Mouse (Mus musculus) E14TG2a.4 (cell line): ENCODE results near the gene Fam163b.
A peak's percentile ranks its signal among the peaks of the same experiment; 100 is the strongest.

Experiments used
- H3K27me3 ChIP-seq: 2 replicates; pipeline ENCODE4 v1.6.1; 2014; ENCODE audit warnings: low read length, control low read depth; ENCODE audit not compliant: insufficient read depth
- H3K36me3 ChIP-seq: 2 replicates; pipeline ENCODE4 v1.6.1; 2014; ENCODE audit warnings: low read length, control low read depth; ENCODE audit not compliant: insufficient read depth
- H3K4me1 ChIP-seq: replicated peaks from 2 replicates; pipeline ENCODE4 v1.6.1; 2014; ENCODE audit warnings: low read depth, low read length, control low read depth
- H3K4me3 ChIP-seq: replicated peaks from 2 replicates; pipeline ENCODE4 v1.5.1; 2014; ENCODE audit warnings: mild to moderate bottlenecking, low read length
- H3K9me3 ChIP-seq: 2 replicates; pipeline ENCODE4 v1.6.1; 2014; ENCODE audit warnings: low read length, control low read depth
- CTCF ChIP-seq: conservative IDR thresholded peaks from 2 replicates; pipeline ENCODE4 v1.5.1; 2014; ENCODE audit warnings: low read length
- NANOG ChIP-seq: IDR thresholded peaks from 2 replicates; pipeline ENCODE4 v1.6.1; 2014; ENCODE audit warnings: borderline replicate concordance, low read length, mixed read lengths
- POU5F1 ChIP-seq: IDR thresholded peaks from 2 replicates; pipeline ENCODE4 v1.6.1; 2014; ENCODE audit warnings: low read length, borderline replicate concordance

The Fam163b gene

DNA sequence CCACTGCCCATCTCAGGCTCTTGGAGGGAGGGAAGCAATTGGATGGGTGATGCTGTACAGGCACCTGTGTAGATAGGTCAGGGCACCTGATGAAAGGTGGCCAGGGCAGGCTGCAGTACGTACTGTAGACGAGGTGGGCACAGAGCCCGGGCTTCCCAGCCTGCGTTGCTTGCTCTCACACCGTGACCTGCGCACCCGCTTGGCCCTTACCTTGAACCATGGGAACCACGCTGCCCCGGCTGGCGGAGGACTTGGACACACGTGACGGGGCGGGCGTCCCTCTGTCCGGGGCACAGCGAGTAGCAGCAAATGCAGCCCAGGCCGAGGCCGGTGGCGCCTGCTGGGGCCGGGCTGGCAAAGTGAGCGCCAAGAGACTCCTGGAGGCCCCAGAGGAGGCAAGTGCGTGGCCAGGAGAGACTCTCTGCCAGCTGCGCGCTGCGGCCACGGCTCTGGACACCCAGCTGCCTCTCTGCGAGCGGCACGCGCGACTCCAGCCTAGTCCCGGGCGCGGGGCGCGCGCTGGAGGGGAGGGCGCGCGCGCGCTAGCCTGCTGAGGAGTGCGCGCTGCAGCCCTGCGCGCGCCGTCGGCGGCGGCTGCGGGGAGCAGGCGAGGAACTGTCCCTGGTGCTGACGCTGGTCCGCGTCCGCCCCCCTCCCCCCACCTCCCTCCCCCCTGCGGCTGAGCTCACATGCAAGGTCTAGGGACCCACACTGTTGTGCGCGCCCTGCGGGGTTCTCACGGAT, at the start of gene Fam163b:
Gene Fam163b, minus strand, starts transcription at position 542 of the 744 bp plus-strand sequence.
- TF ChIP-seq NANOG (no peak), CTCF (no peak), POU5F1 (no peak)
- Histone ChIP-seq H3K4me1 (peaks cover 10% of the 10 kb centered on the region), H3K4me3 (peak within 1 kb of the TSS; percentile 86), H3K27me3 (peaks cover 72% of the 10 kb centered on the region), H3K9me3 (peaks cover 3% of the 10 kb centered on the region; the same call in 1 of the 2 replicates), H3K36me3 (no peaks in the 10 kb centered on the region)

DNA sequence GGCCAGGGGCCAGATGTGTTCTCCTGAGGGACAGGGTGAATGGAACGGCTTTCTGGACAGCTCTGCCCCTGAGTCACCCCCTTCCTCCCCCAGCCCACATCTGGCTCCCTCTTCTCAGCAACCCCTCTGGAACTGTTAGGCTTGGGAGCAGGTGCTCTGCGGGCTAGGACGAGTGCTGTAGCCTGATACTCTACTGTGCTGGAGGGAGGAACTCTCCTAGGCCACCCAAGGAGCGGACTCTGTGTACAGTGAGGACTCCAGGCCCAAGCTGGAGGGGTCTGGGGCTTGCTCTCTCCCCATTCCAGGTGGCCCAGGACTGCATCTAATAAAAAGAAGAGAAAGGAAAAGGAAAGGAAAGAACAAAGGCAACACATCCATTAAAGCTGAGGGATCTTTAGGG, 47.7 kb upstream of the Fam163b start:
- Histone ChIP-seq H3K9me3 (no peaks in the 10 kb centered on the region), H3K27me3 (no peaks in the 10 kb centered on the region), H3K36me3 (no peaks in the 10 kb centered on the region), H3K4me1 (no peaks in the 10 kb centered on the region), H3K4me3 (no peak overlapping the region)
- TF ChIP-seq POU5F1 = no peak
- TF ChIP-seq CTCF = no peak

DNA sequence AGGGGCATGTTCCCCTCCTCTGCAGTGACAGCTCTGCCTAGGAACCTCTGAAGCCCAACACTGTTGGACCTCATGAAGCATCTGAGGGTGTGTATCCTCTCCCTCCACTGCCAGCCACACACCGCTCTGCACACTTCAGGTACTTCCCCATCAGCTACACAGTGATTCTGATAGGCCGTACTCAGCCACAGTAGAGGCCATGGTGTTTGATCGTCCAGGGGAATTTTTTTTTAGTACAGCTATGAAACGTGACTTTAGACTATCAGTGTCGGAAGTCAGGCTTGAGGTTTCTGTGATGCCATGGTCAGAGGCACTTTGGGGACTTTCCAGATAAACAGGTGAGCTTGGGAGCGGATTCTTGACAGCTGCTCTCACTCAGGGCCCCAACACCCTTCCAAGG, 45.2 kb upstream of the Fam163b start:
- no peaks in the 10 kb centered on the region for H3K9me3 ChIP-seq
- no peaks in the 10 kb centered on the region for H3K36me3 ChIP-seq
- H3K4me3 ChIP-seq = no peak overlapping the region
- no peak for TF ChIP-seq NANOG
- TF ChIP-seq CTCF = no peak
- TF ChIP-seq POU5F1 = no peak
- H3K27me3 ChIP-seq = no peaks in the 10 kb centered on the region
- no peaks in the 10 kb centered on the region for H3K4me1 ChIP-seq

DNA sequence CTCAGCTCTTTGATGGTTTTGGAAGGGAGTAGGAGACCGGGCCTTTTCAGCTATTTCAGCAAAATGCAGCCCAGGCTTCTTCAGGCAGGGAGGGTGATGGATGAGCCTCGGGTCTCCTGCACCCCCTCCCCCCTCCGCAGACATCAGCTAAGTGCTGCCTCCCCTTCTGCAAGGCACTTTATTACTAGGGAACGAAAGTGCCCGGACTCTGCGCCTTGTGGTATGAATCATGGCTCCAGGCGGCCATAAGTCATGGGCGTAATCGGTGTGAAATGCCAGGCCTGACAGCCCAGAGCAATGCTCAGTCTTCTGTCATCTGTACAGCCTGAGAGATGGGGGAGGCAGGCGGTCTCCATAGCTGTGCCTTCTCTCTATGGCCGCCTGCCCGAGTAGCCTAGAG, 41.4 kb upstream of the Fam163b start:
- H3K27me3 ChIP-seq = no peaks in the 10 kb centered on the region
- TF ChIP-seq POU5F1 (no peak), NANOG (no peak), CTCF (no peak)
- H3K36me3 ChIP-seq = no peaks in the 10 kb centered on the region
- no peaks in the 10 kb centered on the region for H3K4me1 ChIP-seq
- H3K4me3 ChIP-seq = no peak overlapping the region
- H3K9me3 ChIP-seq = no peaks in the 10 kb centered on the region

GRCm38 (mm10) chr2:27181907-27182306, 39.6 kb upstream of the Fam163b start:
- H3K36me3 ChIP-seq = no peaks in the 10 kb centered on the region
- no peak for TF ChIP-seq NANOG
- no peak for TF ChIP-seq CTCF
- no peak for TF ChIP-seq POU5F1

GRCm38 (mm10) chr2:27179101-27179500, 36.8 kb upstream of the Fam163b start:
- no peak overlapping the region for H3K4me3 ChIP-seq
- TF ChIP-seq NANOG (no peak), POU5F1 (no peak), CTCF (no peak)
- H3K36me3 ChIP-seq = no peaks in the 10 kb centered on the region
- H3K4me1 ChIP-seq = no peaks in the 10 kb centered on the region
- H3K9me3 ChIP-seq = no peaks in the 10 kb centered on the region
- no peaks in the 10 kb centered on the region for H3K27me3 ChIP-seq

More at GRCm38 (mm10) chr2:27181907-27182306, 39.6 kb upstream of the Fam163b start:
- Histone ChIP-seq H3K9me3 (no peaks in the 10 kb centered on the region), H3K4me1 (no peaks in the 10 kb centered on the region), H3K4me3 (no peak overlapping the region), H3K27me3 (no peaks in the 10 kb centered on the region)

- Histone ChIP-seq H3K9me3 (no peaks in the 10 kb centered on the region), H3K36me3 (no peaks in the 10 kb centered on the region), H3K27me3 (no peaks in the 10 kb centered on the region), H3K4me1 (no peaks in the 10 kb centered on the region), H3K4me3 (no peak overlapping the region)
- TF ChIP-seq POU5F1 (no peak), NANOG (no peak), CTCF (no peak)
These were observed 33.5 kb upstream of the Fam163b start for GRCm38 (mm10) chr2:27175696-27176267.

DNA sequence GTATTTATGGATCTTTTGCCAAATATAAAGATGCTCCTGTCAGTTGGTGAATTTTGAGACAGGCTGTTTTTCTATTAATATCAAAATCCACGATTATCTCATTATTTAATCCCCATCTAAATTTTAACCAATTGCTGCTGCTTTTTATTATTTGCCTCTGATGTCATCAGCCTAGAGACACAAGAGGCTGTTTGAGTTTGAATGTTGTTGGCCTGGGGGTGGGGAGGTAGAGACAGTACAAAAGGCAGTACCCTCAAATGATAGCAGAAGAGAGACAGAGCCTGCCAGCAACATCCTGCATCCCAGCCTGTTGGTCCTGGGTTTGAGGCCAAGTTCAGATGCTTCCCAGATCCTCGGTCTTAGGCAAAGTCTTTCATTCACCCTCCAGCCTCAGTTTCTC, 32.0 kb upstream of the Fam163b start:
- Histone ChIP-seq H3K4me1 (no peaks in the 10 kb centered on the region), H3K9me3 (no peaks in the 10 kb centered on the region), H3K4me3 (no peak overlapping the region), H3K27me3 (no peaks in the 10 kb centered on the region), H3K36me3 (no peaks in the 10 kb centered on the region)
- no peak for TF ChIP-seq POU5F1

DNA sequence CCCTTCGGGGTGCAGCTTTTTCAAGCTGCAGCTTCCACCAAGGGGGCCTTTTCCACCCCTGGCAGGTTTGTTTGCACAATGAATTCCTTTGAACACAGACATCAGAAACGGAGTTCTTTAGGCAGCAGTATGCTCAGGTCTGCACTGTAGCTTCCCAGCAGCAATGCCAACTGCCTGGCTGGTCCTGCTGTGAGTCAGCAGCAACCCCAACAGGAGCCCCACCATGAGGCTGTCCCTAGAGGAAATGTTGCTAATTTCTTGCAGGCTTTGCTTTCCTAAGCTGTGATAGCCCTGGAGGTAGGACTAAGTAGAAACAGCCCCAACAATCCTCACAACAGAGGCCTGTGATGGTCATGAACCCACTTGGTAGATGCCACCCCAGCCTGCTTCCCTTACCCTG, 24.7 kb upstream of the Fam163b start:
- no peak overlapping the region for H3K4me3 ChIP-seq
- TF ChIP-seq POU5F1 (no peak), CTCF (no peak)
- no peaks in the 10 kb centered on the region for H3K9me3 ChIP-seq
- H3K27me3 ChIP-seq = no peaks in the 10 kb centered on the region; the same call in 1 of the 2 replicates
- H3K36me3 ChIP-seq = no peaks in the 10 kb centered on the region
- H3K4me1 ChIP-seq = no peaks in the 10 kb centered on the region
